Mouse (Mus musculus) kidney, adult 2 months (tissue): ENCODE results near the gene Taar8b. TPM values are rescaled to one million over a fixed set of nuclear protein-coding genes. Genes with fewer than 3 reads are reported as not detected.
"Not testable (repeated sequence)": the region's sequence is repeated elsewhere in the genome, so short reads cannot be mapped to it uniquely, and the experiment has no call there.

ENCODE experiments used
- DNase-seq: peaks from one replicate; pipeline ENCODE4 v3.0.0; 2021
- H3K27ac ChIP-seq: fragments of 200-500 bp; 2 replicates; pipeline ENCODE4 v1.5.1; 2012; ENCODE audit warnings: low read depth, low read length, control low read depth, inconsistent platforms; ENCODE audit not compliant: insufficient read depth
- H3K27me3 ChIP-seq: fragments of 200-500 bp; replicated peaks from 2 replicates; pipeline ENCODE4 v1.6.1; 2012; ENCODE audit warnings: mild to moderate bottlenecking, moderate library complexity, low read length, inconsistent platforms; ENCODE audit not compliant: control insufficient read depth, insufficient read depth
- H3K36me3 ChIP-seq: fragments of 200-500 bp; 2 replicates; pipeline ENCODE4 v1.6.1; 2012; ENCODE audit warnings: mild to moderate bottlenecking, moderate library complexity, low read length, inconsistent platforms; ENCODE audit not compliant: control insufficient read depth, insufficient read depth
- H3K4me1 ChIP-seq: fragments of 200-500 bp; 2 replicates; pipeline ENCODE4 v1.6.1; 2011; ENCODE audit warnings: low read length; ENCODE audit not compliant: control insufficient read depth, insufficient read depth
- H3K4me3 ChIP-seq: fragments of 200-500 bp; 2 replicates; pipeline ENCODE4 v1.5.1; 2011; ENCODE audit warnings: mild to moderate bottlenecking, low read depth, low read length, control low read depth; ENCODE audit not compliant: insufficient read depth
- CTCF ChIP-seq: fragments of 200-500 bp; conservative IDR thresholded peaks from 2 replicates; pipeline ENCODE4 v1.5.1; 2011; ENCODE audit warnings: low read depth, mild to moderate bottlenecking, control low read depth, low read length, moderate library complexity, mixed read lengths; ENCODE audit not compliant: insufficient read depth, insufficient read length
- POLR2A ChIP-seq: fragments of 200-500 bp; IDR thresholded peaks from one replicate; pipeline ENCODE4 v1.6.1; 2011; ENCODE audit warnings: low read depth, low read length, control low read depth
- WGBS: fragments of 180-500 bp; shearing (Covaris S2); methylation state at CpG from one replicate; pipeline ENCODE4 v1.1.7; 2018; 5-methylcytosine and 5-hydroxymethylcytosine counted together
- polyA plus RNA-seq: library from polyadenylated mRNA; depleted of rRNA; stranded (reverse); fragments of >200 nt; gene quantifications from 2 replicates; pipeline ENCODE4 v1.2.3, GENCODE M21; 2012; rRNA removed

Gene Taar8b
- not detected in 2 replicates for polyA plus RNA-seq

DNA sequence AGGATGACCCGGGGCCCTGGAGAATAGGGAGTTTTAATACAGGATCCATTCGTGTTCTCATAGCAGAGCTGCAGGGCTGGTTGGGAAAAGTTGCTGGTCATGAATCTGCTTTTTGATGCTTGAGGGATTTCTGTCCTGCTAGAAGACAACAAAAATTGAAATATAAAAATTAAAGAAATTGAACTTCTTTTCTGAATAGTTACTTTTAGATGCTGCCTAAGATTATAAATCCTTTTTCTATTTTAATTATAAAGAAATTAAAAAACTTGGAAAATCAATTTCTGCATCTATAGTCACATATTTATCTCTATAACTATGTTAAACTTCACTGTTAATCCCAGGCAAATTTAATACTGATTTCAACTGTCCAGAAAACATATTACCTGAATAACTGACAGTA, at the start of gene Taar8b:
Gene Taar8b, minus strand, starts transcription at position 101 of the 400 bp plus-strand sequence.
- no peaks in the 10 kb centered on the region for H3K36me3 ChIP-seq
- H3K27me3 ChIP-seq: no peaks in the 10 kb centered on the region
- WGBS: 65% methylated on average over 2 of the region's 2 CpGs
- no peak within 1 kb of the TSS for H3K4me3 ChIP-seq
- H3K4me1 ChIP-seq: 0 out of 2 replicates have a peak, but pooled peaks cover 1% of the 10 kb centered on the region
- no peak for TF ChIP-seq CTCF
- no peak for TF ChIP-seq POLR2A
- no peak within 1 kb of the TSS for H3K27ac ChIP-seq
- DNase-seq: no peak

DNA sequence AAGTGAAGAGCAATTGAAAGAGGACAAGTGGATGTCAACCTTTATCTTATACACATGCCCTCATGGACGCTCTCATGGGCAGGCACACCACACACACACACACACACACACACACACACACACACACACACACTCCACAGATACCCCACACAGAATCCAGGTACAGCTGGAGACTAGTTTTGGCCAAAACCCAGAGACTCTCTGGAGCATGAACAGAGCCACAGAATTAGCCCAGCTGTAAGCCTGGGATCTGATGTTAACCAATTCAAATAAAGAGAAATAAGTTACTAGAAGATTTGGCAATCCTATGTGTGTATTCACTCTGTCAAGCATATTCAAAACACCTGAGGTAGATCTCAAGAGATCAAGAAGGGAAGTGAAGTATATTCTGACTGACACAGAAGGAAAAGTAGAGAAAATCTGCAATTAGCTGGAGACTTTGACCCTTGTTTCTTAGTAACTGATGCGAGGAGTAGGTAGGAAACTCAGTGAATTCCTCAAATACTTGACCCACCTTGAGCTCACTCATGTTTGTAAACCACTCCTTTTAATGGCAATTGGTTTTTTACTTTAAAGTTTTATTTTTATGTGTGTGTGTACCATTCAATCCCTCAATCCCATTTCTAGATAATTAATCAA, 46.6 kb upstream of the Taar8b start:
- no peaks in the 10 kb centered on the region for H3K36me3 ChIP-seq
- H3K4me3 ChIP-seq: no peak overlapping the region
- peak overlapping the region; percentile 80; the same call in 1 of the 2 replicates for H3K27ac ChIP-seq
- peaks cover 8% of the 10 kb centered on the region; the same call in 1 of the 2 replicates for H3K4me1 ChIP-seq
- TF ChIP-seq CTCF (no peak), POLR2A (no peak)
- peak; percentile 83 for DNase-seq
- 37% methylated on average over 2 of the region's 2 CpGs for WGBS
- H3K27me3 ChIP-seq: no peaks in the 10 kb centered on the region

DNA sequence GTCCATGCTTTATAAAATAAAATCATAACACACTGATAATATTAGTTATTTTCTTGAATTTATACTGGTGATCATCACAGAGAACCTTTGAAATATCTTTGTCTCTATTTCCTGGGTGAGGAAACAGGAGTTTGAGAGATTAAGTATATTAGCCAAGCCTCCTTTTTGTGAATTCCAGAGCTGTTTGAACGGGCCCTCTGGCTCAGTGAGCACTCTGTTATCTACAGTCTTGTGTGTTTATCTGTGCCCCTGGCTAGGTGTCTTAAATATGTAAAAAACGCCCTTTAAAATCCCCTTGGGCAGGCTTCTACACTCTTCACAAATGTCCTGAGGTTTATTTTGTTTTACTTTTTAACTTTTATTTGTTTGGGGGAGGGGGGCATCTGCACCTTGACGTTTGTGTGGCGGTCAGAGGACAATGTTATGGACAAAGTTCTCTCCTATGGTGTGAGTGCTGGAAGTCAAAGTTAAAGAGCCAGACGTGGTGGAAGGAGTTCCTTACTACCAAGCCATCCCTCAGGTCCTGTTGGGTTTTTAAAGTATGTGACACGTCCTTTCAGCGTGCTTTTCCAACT, 42.1 kb upstream of the Taar8b start:
- peak; percentile 62 for DNase-seq
- H3K36me3 ChIP-seq: no peaks in the 10 kb centered on the region
- TF ChIP-seq POLR2A (no peak), CTCF (no peak)
- H3K27me3 ChIP-seq: no peaks in the 10 kb centered on the region
- H3K27ac ChIP-seq: peak overlapping the region; percentile 21
- 39% methylated on average over 7 of the region's 7 CpGs for WGBS
- H3K4me1 ChIP-seq: peaks cover 5% of the 10 kb centered on the region; the same call in 1 of the 2 replicates
- H3K4me3 ChIP-seq: no peak overlapping the region

DNA sequence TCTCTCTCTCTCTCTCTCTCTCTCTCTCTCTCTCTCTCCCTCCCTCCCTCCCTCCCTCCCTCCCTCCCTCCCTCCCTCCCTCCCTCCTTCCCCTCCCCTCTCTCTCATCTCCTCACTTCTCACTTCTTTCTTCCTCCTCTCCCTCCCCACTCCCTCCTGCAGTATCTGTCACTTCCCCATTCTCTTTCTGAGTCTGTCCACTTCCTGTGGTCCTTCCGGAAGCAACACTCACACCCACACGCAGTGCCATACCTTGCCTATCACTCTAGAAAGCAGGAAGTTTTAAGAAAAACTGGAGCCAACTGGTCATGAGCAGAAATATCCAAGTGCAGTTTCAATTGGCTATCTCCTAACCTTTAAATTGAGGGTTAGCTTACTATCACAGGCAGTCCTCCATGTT, 41.0 kb upstream of the Taar8b start:
- no peak overlapping the region for H3K4me3 ChIP-seq
- no peak for TF ChIP-seq POLR2A
- TF ChIP-seq CTCF: no peak
- no peak for DNase-seq
- 17% methylated on average over 2 of the region's 2 CpGs for WGBS
- H3K4me1 ChIP-seq: peaks cover 5% of the 10 kb centered on the region; the same call in 1 of the 2 replicates
- no peaks in the 10 kb centered on the region for H3K36me3 ChIP-seq
- H3K27ac ChIP-seq: no peak overlapping the region
- H3K27me3 ChIP-seq: no peaks in the 10 kb centered on the region

DNA sequence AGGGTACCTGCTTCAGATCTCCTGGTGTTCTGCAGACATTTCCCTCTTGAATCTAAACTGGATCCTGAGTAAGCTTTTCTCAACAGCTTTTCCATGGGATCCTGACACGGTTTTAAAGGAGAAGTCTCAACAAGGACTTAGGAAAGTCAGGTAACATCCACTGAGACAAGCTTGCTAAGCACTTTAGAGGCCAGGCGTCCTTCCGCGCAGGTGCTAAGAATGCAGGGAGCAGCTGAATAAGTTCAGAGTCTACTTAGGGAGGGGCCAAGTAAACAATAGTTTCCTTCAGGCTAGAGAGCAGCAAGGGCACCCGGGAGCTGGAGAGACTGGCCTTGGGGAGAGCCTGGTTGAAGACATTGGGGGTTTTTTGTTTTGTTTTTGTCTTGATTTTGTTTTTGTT, 40.2 kb upstream of the Taar8b start:
- Histone ChIP-seq H3K27ac (peak overlapping the region; percentile 72), H3K36me3 (no peaks in the 10 kb centered on the region), H3K4me1 (peaks cover 5% of the 10 kb centered on the region; the same call in 1 of the 2 replicates), H3K4me3 (no peak overlapping the region), H3K27me3 (no peaks in the 10 kb centered on the region)
- WGBS: 14% methylated on average over 5 of the region's 5 CpGs
- DNase-seq: peak; percentile 90
- no peak for TF ChIP-seq CTCF
- no peak for TF ChIP-seq POLR2A

DNA sequence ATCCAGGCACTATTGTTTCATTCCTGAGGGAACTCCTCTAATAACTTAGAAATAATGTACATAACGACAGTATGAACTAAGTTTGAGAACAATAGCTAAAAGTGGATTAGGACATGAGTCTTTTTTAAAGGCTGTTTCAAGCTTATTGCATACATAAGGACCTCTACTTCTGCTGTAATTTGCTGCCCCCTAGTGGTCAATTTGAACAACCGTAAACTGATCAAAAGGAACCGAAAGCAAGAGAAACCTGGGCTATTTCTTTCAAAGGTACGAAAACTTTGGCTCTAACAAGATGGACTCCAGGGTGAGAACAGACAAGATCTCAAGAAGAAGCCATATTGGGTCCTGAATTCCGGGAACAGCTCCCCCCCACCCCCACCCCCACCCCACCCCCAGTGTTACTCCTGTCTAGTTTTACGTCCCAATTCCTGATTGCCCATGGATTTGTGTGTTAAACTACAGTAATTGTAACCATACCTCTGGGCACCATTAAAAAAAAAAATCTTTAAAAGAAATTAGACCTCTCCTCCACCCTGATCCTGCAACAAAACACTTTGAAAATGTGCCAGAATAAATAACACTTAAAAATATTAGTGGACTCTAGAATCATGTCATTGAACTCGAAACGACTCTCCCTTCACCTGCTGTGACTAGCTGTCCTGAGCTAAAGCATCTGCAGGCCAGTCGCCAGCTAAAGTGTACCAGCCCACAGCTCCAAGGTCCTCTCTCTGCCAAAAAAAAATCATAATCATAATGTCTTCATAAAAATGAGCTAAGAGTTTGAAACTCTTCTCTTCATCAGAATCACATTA, 39.6 kb upstream of the Taar8b start:
- peak; percentile 29; the same call in 1 of the 2 replicates for TF ChIP-seq CTCF
- no peak for TF ChIP-seq POLR2A
- peaks cover 5% of the 10 kb centered on the region; the same call in 1 of the 2 replicates for H3K4me1 ChIP-seq
- no peaks in the 10 kb centered on the region for H3K27me3 ChIP-seq
- H3K4me3 ChIP-seq: no peak overlapping the region
- H3K36me3 ChIP-seq: no peaks in the 10 kb centered on the region
- 6% methylated on average over 9 of the region's 9 CpGs for WGBS
- peak; percentile 88 for DNase-seq
- peak overlapping the region; percentile 72 for H3K27ac ChIP-seq

DNA sequence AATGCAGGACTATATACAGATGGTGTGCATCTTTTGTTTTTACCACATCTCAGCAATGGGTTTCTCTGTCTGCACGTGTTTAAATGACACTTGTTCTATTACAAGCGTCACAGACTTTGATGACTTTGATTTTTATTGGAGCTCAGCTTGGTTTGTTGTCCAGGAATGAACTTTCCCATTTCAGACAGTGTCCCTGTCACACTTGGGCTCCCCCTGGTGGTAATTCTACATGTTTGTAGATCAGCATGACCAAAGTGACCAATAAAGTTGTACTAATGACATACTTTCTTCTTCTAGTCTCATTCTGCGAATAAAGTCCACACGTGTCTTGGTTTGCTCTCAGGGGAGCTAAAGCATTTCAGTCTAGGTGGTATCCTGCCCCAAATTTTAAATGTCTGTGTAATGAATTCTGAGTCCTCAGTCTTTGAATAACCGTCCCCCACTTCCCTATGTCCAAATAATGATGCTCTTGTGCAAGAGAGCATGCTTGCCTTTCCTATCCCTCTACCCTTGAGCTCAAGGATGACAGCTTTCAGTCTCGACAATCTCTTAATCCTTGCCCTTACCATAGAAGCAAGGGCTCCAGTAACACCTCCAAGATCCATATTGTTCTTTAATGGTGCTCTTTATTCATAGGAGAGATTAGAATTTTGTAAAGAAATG, 19.2 kb upstream of the Taar8b start:
- no peak overlapping the region for H3K27ac ChIP-seq
- H3K4me3 ChIP-seq: no peak overlapping the region
- DNase-seq: peak; percentile 60
- peak; percentile 43 for TF ChIP-seq CTCF
- no peak for TF ChIP-seq POLR2A
- no peaks in the 10 kb centered on the region for H3K27me3 ChIP-seq
- 35% methylated on average over 6 of the region's 6 CpGs for WGBS
- H3K4me1 ChIP-seq: no peaks in the 10 kb centered on the region; the same call in 1 of the 2 replicates
- H3K36me3 ChIP-seq: no peaks in the 10 kb centered on the region

DNA sequence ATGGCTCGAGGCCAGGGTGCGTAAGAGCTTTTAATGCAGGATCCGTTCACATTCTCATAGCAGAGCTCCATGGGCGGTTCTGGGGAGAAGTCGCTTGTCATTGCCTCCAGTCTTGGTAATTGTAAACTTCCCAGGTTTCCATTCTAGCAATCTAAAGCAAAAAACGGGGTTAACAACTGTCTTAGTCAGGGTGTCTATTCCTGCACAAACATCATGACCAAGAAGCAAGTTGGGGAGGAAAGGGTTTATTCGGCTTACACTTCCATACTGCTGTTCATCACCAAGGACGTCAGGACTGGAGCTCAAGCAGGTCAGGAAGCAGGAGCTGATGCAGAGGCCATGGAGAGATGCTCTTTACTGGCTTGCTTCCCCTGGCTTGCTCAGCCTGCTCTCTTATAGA, 17.3 kb upstream of the Taar8b start, which contains the start of gene Taar9:
Gene Taar9, minus strand, starts transcription at position 101 of the 400 bp plus-strand sequence.
- H3K4me1 ChIP-seq, H3K27me3 ChIP-seq, DNase-seq, H3K4me3 ChIP-seq, H3K36me3 ChIP-seq, H3K27ac ChIP-seq: not testable (repeated sequence)
- WGBS: 87% methylated on average over 8 of the region's 8 CpGs
